Mouse (Mus musculus) kidney, postnatal 10 days (tissue): ENCODE results near the gene Rad51b.
A peak's percentile ranks its signal among the peaks of the same experiment; 100 is the strongest.

ENCODE experiments used
- DNase-seq: peaks from one replicate; pipeline ENCODE4 v3.0.0; 2021; ENCODE audit warnings: mixed read lengths

The Rad51b gene

DNA sequence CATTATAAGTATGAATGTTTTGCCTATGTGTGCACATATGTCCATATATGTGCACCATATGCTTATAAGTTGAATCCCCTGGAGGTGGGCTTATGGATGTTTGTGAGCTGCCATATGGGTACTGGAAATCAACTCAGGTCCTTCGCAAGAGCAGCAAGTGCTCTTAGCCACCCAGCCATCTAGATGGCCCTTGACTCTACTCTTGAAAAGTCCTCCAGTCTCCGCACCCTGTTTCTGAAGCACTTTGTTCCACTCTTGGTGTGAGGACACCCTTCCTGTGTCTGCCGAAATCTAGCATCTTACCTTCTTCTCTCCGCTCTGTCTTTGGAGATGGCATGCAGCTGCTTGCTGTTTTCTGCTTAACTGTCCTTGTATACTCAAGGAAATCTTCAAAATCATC is 291.7 kb downstream of the Rad51b start:
- DNase-seq, result no peak

DNA sequence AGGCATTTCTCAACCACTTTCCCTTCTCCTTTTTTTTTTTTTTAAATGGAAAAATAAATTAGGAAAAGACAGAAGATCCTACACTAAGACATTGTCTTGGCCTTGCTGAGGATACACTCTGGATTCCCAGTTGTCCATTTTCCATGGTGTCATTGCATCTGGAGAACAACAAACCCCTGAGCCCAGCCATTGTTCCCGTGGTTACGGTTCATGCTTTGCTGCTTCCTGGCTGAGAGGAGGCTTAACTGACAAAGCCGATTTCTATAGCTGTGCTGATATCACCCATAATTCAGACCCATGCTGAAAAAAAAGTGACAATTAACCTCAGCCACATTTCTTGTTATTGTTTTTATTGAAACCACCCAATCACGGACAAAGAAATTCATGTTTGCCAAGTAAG is 295.1 kb downstream of the Rad51b start:
- no peak for DNase-seq

DNA sequence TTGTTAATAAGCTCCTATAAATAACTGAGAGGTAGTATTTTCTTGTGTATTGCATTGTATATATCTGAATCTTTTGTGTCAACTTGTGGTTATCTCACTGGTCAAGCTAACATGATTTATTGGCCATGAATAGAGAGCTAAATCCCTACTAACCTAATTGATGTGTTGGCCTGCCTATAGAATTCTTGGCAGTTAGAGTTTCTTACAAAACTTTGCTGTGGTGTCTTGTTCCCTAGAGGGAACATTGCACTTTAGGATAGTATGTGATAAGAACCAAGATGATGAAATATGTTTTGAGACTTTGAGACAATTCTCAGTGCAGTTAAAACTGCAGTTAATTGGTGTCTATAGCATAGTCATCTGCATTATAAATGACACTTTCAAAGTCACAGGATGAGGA is 299.8 kb downstream of the Rad51b start:
- DNase-seq, result no peak

DNA sequence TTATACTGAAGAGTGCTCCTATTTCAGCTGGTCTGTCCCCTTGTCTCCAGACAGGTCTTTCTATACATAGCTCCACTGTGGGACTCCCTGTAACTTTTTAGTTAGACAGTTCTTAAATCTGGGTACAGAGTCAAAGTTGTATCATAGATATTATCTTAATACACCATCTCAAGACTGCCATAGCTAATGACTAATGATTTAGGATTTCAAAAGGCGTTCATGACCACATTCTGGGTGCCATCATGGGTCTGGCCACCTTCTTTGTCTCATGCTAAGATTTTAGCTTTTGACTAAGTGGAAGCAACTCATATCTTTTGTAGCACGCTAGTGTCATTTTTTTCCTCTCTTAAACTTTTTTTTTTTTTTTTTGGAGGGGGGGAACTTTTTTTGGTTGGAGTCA is 300.3 kb downstream of the Rad51b start:
- DNase-seq, result no peak

DNA sequence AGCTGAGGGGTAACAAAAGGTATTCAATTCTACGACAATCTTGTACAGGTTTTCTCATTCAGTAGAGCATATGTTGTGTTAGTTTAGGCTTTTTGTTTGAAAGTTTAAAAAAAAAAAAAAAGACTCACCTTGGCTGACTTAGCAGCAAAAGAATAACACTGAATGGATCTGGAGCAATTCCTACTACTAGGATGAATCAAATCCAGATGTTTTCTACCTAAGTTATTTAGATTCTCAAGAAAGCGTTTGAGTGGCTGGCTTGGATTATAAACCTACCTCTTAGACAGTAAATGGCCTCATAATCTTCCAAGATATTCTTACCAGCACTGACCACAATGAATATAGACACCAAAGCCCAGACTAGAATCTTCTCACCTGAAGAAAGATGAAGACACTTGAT is 300.7 kb downstream of the Rad51b start:
- DNase-seq, result no peak

DNA sequence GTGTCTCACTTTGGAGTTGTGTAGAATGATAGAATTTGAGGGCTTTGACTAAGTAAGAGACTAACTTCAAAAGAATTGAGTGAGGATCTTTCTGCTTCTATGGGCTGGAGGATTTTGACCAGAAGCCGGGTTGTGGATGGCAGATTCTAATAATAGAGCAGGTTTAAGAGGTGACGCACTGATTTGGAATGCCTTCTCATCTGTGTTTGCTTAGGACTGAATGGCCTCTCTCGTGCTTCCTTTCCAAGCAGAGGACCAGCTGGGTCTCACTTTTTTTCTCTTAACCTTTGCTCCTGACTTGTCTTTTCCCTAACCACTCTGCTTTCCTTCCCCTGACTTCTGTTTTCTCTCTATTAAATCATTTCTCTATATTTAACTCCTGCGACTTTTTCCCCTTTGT is 301.4 kb downstream of the Rad51b start:
- peak; percentile 32 for DNase-seq

DNA sequence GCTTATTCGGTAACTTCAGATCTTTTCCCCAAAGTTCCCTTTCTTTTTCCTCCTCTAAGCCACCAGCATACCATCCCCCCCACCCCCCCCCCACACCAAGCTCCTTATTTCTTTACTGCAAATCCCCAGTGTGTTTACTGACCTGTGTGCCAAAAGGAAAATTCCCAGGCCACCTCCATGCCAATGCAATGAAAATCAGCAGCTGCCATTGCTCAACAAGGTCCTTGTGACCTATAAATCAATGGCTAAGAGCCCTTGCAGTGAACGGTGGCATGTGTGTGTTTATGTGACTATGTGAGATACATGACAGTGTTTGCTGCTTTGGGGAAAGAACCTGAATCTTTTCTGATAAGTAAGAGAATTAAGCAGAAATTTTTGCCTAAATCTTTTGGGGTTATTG is 301.8 kb downstream of the Rad51b start:
- DNase-seq, result peak; percentile 27

DNA sequence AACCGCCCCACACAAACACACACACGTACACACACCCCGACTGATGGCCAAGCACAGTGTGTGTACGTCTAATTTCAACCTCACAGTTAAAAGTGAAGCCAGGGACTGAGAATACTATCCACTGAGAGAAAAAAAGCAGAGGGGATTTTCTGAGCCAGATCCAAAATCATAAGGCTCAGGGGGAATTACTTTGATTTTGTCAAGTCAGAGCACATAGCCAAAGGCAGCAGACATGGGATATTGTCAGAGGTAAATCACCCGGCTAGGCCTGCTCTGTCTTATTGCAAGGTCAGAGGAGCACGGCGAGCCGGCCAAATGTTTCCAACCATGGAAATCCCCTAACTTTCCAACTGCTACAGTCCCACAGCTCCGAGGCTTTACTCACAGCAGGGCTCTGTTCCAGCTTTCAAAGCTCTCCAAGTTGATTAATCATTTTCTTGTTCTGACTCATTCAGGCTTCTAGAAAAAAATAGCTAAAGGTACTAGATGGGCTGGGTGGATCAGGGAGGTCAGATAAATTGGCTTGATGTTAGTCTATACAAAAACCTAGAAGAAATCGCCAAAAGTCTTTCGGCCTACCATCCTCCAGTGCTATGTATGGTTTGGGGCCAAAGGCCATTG is 303.2 kb downstream of the Rad51b start:
- DNase-seq, result peak; percentile 89

GRCm38 (mm10) chr12:79602641-79603040 is 305.6 kb downstream of the Rad51b start:
- DNase-seq, result peak; percentile 22

DNA sequence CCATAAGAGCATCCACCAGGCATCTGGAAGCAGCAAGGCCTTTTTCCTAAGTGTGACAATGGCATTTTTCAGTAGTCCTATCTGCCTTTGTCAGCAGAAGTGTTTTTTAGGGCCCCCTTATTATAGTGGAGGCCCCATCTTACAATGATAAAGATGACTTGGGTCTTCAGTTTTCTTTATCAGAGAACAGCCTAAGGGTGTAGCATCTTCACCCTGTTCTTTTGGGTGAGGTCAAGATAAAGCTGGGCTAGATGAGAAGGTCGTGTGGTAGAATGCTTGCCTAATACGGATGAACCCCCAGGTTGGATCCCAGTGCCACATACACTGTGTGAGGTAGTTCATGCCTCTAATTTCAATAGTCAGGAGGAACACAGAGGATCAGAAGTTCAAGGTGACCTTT is 307.8 kb downstream of the Rad51b start:
- DNase-seq, result no peak

DNA sequence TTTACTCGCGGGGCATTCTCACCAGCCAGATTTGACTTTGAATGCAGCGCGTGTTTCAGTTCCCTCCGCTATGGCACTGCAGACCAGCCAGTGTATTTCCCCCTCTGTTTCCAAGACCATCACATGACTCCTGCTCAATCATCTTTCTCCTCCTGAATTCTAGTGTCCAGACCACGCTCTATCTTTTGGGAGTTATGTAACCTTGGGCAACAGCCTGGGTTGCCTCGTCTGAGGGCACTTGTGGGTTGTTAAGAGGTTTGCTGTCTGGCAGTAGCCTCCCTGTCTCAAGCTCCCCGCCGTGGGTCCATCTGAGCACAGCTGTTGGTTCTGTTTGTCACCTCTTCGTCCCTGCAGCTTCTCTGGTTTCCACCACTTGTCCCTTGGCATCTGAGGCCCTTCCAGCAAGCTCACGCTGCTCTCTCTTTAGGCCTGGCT is 309.1 kb downstream of the Rad51b start:
- DNase-seq, result no peak

DNA sequence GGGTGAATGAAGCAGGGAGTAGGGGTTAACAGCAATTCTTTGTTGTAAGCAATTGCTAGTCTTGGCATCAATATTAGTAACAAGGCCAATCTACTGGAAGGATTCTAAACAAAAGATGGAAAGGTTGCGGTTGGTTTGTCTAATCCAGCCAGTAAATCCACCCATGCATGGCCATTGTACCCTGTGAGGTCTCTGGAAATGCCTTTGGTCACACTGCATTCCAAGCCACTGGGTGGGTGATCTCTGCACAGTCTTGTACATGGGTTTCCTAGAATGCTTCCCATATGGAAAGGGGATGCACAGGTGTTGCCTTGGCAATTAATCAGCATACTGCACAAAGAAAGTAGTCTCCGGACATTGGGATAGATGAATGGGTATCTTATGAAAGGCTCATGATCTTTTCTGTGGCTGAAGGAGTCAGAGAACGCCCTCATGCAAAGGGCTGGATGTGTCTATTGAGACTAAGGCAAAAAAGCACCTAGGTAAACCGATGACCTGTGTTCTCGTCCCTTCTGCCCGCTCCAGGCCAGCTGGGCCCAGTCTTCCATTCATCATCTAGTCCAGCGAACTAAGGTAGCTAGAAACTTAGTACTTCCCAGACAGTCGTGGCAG is 312.4 kb downstream of the Rad51b start:
- DNase-seq, result no peak

GRCm38 (mm10) chr12:79610511-79611103 is 313.5 kb downstream of the Rad51b start:
- no peak for DNase-seq

DNA sequence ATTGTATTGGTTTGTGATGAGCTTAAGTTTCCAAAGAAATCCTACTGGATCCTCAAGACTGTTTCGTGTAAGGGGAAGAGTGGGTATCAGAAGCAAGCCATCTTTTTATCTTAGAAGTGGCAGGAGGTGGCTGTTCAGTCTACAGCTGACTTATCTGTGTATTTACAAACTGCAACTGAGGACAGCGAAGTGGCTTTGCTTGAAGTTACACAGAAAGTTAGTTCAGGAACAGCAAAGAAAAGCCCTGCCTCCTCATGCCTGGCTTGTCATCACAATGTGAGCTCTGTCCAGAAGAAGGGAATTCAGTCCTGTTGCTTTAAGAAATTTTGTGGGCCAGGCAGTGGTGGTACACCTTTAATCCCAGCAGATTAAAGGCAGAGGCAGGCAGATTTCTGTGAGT is 314.6 kb downstream of the Rad51b start:
- DNase-seq, result no peak

DNA sequence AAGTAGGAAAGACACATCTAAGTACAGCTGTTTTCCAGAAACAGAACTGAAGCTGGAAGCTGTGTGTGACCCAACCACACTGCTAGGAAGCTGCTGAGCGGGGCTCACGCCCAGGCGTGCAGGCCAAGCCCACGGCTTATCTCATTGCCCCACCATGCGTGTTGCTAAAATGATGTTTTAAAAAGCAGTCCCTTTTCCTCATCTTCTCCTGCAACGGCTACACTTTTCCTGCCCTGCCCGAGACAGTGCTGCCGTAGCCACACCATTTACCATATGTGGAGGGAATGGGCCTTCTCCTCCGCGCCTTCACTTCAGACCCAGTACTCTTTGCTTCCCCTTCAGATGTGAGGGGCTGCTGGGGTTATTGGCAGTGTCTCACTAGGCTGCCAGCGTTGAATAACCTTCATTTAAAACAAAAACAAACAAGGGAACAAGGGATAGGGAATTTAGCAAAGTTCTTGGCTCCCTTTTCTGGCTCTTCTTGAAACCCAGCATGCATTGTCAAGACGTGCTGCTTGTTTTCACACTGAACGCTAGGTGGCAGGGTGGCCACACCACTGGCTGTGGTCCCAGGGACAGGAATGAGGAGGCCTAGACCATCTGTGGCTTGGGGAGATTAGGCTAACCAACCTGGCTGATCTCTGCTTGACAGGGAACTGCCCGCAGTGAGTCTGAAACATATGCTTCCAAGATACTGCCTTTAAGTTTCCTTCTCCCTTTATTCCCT is 315.4 kb downstream of the Rad51b start:
- peak; percentile 91 for DNase-seq

DNA sequence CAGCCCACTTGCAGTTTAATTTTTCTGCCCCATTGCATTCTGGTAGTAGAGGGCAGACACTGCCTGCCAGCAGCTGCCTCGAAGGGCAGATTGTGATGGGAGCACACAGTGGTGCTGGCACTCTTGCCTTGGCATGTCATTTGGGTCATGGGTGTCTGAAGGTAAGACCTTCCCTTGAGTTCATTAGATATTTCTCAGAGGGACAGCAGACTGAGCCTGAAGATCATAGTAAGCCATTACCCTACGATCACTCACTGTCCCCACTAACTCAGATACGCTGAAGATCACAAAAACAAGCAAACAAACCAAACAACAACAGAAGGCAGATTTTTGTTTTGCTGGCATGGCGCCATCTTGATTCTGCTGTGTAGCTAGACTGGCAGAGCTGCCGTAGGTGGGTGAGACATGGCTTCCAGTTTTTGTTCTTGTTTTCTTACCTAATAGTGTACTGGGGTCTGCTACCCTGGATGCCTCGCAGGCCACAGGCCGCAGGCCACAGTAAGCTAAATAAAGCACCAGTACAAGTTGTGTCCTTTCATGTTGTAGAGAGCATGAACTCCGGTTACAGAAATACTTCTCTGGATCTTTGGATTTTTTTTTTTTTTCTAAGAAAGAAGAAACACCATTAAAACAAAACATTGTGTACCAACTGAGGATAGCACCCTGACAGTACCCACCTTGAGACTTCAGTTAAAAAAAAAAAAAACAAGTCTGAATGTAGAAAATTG is 316.1 kb downstream of the Rad51b start:
- DNase-seq, result peak; percentile 58

DNA sequence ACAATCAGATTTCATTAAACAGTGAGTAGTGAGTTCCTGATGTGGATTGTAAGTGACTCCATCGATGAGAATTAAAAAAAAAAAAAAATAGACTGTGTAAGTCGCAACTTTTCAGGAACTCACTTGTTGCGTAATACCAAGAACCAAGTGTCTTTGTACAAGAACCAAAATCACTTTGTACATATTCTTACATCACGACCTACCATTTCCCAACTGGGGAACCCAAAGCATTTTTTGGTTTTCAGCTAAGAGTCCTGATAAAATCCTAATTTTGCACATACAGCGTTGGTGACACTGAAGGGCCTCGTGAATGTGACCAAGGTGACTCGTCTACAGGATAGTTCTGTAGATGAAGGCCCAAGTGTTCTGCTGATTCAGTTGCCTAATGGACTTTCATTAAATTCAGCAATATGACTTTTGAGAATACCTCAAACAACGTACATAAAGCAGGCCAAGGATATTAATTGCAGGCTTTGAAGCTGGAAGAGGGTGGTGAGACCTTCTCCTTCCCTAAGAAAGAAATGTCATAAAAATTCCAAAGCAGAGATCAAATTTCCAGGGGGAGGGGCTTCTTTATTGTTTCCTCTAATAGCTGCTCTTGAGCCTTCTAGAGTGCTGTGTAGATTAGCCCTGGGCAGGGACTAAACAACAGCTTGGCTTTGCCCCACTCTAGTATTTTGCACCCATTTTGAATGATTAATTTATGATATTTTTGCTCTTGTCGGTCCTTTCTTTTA is 316.9 kb downstream of the Rad51b start:
- DNase-seq, result no peak

DNA sequence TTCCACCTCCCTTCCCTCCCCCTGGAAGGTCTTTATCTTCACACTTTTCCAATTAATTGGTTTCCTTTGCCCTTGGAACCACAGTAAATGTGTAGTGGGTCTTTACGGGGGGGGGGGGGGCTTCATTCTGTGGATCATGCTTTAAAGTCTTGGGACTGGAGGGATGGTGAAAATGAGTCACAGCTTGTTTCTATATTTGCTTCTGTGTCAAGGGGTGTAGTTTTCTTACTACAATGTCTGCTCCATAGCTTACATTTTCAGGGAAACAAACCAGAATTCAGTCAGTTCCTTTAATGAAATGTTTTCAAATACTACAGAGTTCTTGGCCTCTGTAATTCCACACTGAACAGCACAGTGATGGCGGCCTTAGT is 317.5 kb downstream of the Rad51b start:
- DNase-seq, result no peak

DNA sequence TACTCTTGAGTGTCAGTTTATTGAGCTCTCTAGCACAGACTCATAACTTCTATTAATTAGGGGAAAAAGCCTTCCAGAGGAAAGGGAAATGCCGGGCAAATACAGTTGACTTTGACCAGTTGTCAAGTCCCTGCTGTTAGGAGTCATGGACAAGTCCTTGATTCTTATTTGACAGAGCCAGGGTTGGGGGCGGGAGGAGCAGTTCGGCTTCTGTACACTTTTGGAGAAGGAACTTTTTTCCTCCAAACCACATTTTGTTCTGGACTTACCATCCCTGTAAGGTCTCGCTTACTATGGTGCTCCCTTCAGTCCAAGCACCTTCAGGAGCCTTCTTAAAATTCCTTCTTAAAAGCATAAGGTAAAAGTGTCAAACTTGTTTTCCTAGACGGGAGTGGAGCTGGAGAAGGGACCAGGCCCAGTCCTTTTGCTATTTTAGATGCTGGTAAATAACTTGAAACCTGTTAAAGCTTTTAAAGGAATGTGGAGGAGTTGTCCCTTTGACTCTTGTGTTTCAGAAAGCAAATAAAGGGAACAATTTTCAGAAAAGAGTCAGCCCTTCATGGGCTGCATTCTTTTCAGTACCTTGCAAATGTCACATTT is 318.7 kb downstream of the Rad51b start:
- DNase-seq, result peak; percentile 36

DNA sequence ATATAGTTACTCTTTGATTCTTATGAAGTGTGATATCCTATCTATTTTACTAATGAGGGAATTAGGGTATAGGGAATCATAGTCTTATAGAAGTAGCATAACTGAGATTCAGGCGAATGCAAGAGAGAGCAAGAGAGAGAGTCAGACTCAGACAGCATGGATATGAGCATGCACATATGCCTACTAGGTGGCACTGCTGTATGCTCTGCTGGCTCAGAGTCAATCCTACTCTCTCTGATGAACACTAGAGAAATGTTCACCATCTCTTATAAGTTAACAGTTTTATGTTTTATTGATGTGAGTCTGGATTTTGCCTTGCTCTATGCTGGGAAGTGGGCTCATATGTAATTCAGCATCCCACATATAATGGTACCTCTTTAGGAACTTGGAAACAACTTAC is 321.9 kb downstream of the Rad51b start:
- DNase-seq, result no peak

GRCm38 (mm10) chr12:79620693-79621092 is 323.6 kb downstream of the Rad51b start:
- no peak for DNase-seq

- no peak for DNase-seq
Observed at GRCm38 (mm10) chr12:79623308-79623707, 326.2 kb downstream of the Rad51b start.
